Mouse (Mus musculus): ENCODE measurements at regions not wholly inside any gene's neighbourhood (a gene's known extent, or its start where the extent isn't known, plus 50 kb on each side); places are given as distances from the start of the nearest gene placed in this dataset.
"Not testable (repeated sequence)": the region's sequence is repeated elsewhere in the genome, so short reads cannot be mapped to it uniquely, and the experiment has no call there.

- no peak for TF ChIP-seq CTCF (IDR thresholded peaks at IDR 0.05; ENCODE audit: borderline replicate concordance, control insufficient read depth, extremely low read depth, insufficient read depth, low read length, poor library complexity)
- no peak for TF ChIP-seq POLR2A (IDR thresholded peaks at IDR 0.05; ENCODE audit: control insufficient read depth, extremely low read depth, insufficient read depth, low read length, poor library complexity)
- no peak for DNase-seq
- no peak overlapping the region for H3K27ac ChIP-seq (ENCODE audit: control insufficient read depth, insufficient read depth, low read length)
- H3K4me1 ChIP-seq (replicated peaks; ENCODE audit: control insufficient read depth, insufficient read depth, low read length) = no peaks in the 10 kb centered on the region
- WGBS = 87% methylated on average over 16 of the region's 16 CpGs
- no peaks in the 10 kb centered on the region for H3K27me3 ChIP-seq (ENCODE audit: control insufficient read depth, insufficient read depth, low read length)
- no peaks in the 10 kb centered on the region for H3K36me3 ChIP-seq (ENCODE audit: control insufficient read depth, insufficient read depth, low read length)
- H3K4me3 ChIP-seq (ENCODE audit: control insufficient read depth, insufficient read depth, low read length) = no peak overlapping the region
Observed at GRCm38 (mm10) chr7:36198091-36198700, 395.4 kb upstream of the Zfp507 start.

- WGBS = 94% methylated on average over 18 of the region's 18 CpGs
- no peak overlapping the region for H3K27ac ChIP-seq (ENCODE audit: control insufficient read depth, insufficient read depth, low read length)
- H3K4me1 ChIP-seq (replicated peaks; ENCODE audit: control insufficient read depth, insufficient read depth, low read length) = no peaks in the 10 kb centered on the region
- no peak for DNase-seq
- H3K36me3 ChIP-seq (ENCODE audit: control insufficient read depth, insufficient read depth, low read length) = no peaks in the 10 kb centered on the region
- H3K27me3 ChIP-seq (ENCODE audit: control insufficient read depth, insufficient read depth, low read length) = no peaks in the 10 kb centered on the region
- H3K4me3 ChIP-seq (ENCODE audit: control insufficient read depth, insufficient read depth, low read length) = no peak overlapping the region
- no peak for TF ChIP-seq CTCF (IDR thresholded peaks at IDR 0.05; ENCODE audit: borderline replicate concordance, control insufficient read depth, extremely low read depth, insufficient read depth, low read length, poor library complexity)
- TF ChIP-seq POLR2A (IDR thresholded peaks at IDR 0.05; ENCODE audit: control insufficient read depth, extremely low read depth, insufficient read depth, low read length, poor library complexity) = no peak
Observed at GRCm38 (mm10) chr7:36196154-36196720, 393.4 kb upstream of the Zfp507 start.

- no peaks in the 10 kb centered on the region for H3K36me3 ChIP-seq (ENCODE audit: control insufficient read depth, insufficient read depth, low read length)
- no peaks in the 10 kb centered on the region for H3K4me1 ChIP-seq (replicated peaks; ENCODE audit: control insufficient read depth, insufficient read depth, low read length)
- DNase-seq = no peak
- WGBS = 88% methylated on average over 8 of the region's 8 CpGs
- no peak overlapping the region for H3K27ac ChIP-seq (ENCODE audit: control insufficient read depth, insufficient read depth, low read length)
- no peak overlapping the region for H3K4me3 ChIP-seq (ENCODE audit: control insufficient read depth, insufficient read depth, low read length)
- TF ChIP-seq POLR2A (IDR thresholded peaks at IDR 0.05; ENCODE audit: control insufficient read depth, extremely low read depth, insufficient read depth, low read length, poor library complexity) = no peak
- no peak for TF ChIP-seq CTCF (IDR thresholded peaks at IDR 0.05; ENCODE audit: borderline replicate concordance, control insufficient read depth, extremely low read depth, insufficient read depth, low read length, poor library complexity)
- H3K27me3 ChIP-seq (ENCODE audit: control insufficient read depth, insufficient read depth, low read length) = no peaks in the 10 kb centered on the region
Observed at GRCm38 (mm10) chr7:36192645-36193044, 389.8 kb upstream of the Zfp507 start.

DNA sequence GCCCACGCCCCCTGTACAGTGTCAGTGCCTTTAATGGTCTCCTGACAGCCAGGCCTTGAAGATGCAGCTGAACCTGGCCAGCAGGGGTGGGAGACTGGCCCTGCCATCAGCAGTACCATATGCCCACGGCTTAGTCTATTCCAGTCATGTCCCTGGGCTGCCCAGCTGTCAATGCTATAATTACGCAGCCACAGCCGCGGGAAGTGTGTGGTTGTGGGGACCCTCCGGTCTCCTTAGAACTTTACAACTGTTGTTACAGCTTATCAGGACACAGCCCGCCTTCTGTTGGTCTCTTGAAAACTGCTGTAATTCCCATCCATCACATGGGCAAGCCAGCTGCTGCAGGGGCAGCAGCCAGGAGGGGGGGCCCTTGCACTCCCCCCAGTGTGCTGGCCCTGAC, 375.1 kb upstream of the Zfp507 start:
- H3K4me3 ChIP-seq (ENCODE audit: control insufficient read depth, insufficient read depth, low read length) = no peak overlapping the region
- 37% methylated on average over 7 of the region's 7 CpGs for WGBS
- H3K27me3 ChIP-seq (ENCODE audit: control insufficient read depth, insufficient read depth, low read length) = no peaks in the 10 kb centered on the region
- no peak for TF ChIP-seq CTCF (IDR thresholded peaks at IDR 0.05; ENCODE audit: borderline replicate concordance, control insufficient read depth, extremely low read depth, insufficient read depth, low read length, poor library complexity)
- no peak for TF ChIP-seq POLR2A (IDR thresholded peaks at IDR 0.05; ENCODE audit: control insufficient read depth, extremely low read depth, insufficient read depth, low read length, poor library complexity)
- DNase-seq = no peak
- H3K4me1 ChIP-seq (replicated peaks; ENCODE audit: control insufficient read depth, insufficient read depth, low read length) = no peaks in the 10 kb centered on the region
- no peak overlapping the region for H3K27ac ChIP-seq (ENCODE audit: control insufficient read depth, insufficient read depth, low read length)
- no peaks in the 10 kb centered on the region for H3K36me3 ChIP-seq (ENCODE audit: control insufficient read depth, insufficient read depth, low read length)

DNA sequence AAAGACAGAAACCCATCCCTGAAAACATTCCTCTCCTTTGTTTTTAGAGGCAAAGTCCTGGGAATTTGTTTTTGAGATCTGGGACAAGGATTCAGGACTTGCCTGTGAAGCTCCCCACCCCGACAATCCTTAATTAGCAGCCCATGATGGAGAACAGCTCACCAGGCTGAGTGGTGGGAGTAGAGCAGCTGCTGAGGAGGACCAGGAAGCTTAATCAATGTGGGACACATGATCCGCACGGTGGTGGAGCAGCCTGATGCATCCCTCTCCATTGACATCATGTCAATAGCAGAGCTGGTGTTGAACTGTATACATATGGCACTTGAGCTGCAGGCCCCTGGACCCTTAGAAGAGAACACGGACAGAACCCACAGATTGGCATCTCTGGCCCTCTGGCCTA, 372.5 kb upstream of the Zfp507 start:
- WGBS = 92% methylated on average over 4 of the region's 4 CpGs
- Histone ChIP-seq H3K4me1 (replicated peaks; ENCODE audit: control insufficient read depth, insufficient read depth, low read length) (no peaks in the 10 kb centered on the region), H3K4me3 (ENCODE audit: control insufficient read depth, insufficient read depth, low read length) (no peak overlapping the region), H3K27ac (ENCODE audit: control insufficient read depth, insufficient read depth, low read length) (no peak overlapping the region), H3K36me3 (ENCODE audit: control insufficient read depth, insufficient read depth, low read length) (no peaks in the 10 kb centered on the region), H3K27me3 (ENCODE audit: control insufficient read depth, insufficient read depth, low read length) (no peaks in the 10 kb centered on the region)
- TF ChIP-seq CTCF (IDR thresholded peaks at IDR 0.05; ENCODE audit: borderline replicate concordance, control insufficient read depth, extremely low read depth, insufficient read depth, low read length, poor library complexity) = no peak
- no peak for TF ChIP-seq POLR2A (IDR thresholded peaks at IDR 0.05; ENCODE audit: control insufficient read depth, extremely low read depth, insufficient read depth, low read length, poor library complexity)
- DNase-seq = no peak

- DNase-seq; H3K27me3 ChIP-seq (ENCODE audit: control insufficient read depth, insufficient read depth, low read length); H3K27ac ChIP-seq (ENCODE audit: control insufficient read depth, insufficient read depth, low read length); H3K4me3 ChIP-seq (ENCODE audit: control insufficient read depth, insufficient read depth, low read length); H3K36me3 ChIP-seq (ENCODE audit: control insufficient read depth, insufficient read depth, low read length); H3K4me1 ChIP-seq (replicated peaks; ENCODE audit: control insufficient read depth, insufficient read depth, low read length): not testable (repeated sequence)
- 74% methylated on average over 2 of the region's 2 CpGs for WGBS
Observed at GRCm38 (mm10) chr7:36172511-36172910, 369.7 kb upstream of the Zfp507 start.

Measured in thymus, adult 2 months (tissue).